30 mouse cellular contexts compared by ENCODE assay signal in genomic region chr10:76769581-76769980, GRCm38 (mm10).
"Had no signal": no experiment of that assay in that cellular context is flagged by ENCODE, and none has a peak within 500 bp of the region (broad histone marks: within the 10 kb centered on the region; RNA-seq: fewer than 3 reads in every experiment).

No protein-coding gene starts in this region.

- H3K27ac ChIP-seq: limb, embryonic 10.5 days; limb, embryonic 12.5 days; limb, embryonic 13.5 days; limb, embryonic 15.5 days; liver, embryonic 12.5 days; liver, embryonic 13.5 days; liver, embryonic 14.5 days; liver, embryonic 15.5 days; lung, embryonic 15.5 days; macrophage; midbrain, embryonic 10.5 days; midbrain, embryonic 12.5 days; midbrain, embryonic 13.5 days; midbrain, embryonic 15.5 days had no signal

- H3K9me3 ChIP-seq: limb, embryonic 10.5 days; limb, embryonic 12.5 days; limb, embryonic 13.5 days; limb, embryonic 15.5 days; liver, embryonic 12.5 days; liver, embryonic 13.5 days; liver, embryonic 15.5 days; lung, embryonic 15.5 days; midbrain, embryonic 10.5 days; midbrain, embryonic 12.5 days; midbrain, embryonic 13.5 days; midbrain, embryonic 15.5 days had no signal

- H3K27me3 ChIP-seq: limb, embryonic 12.5 days; limb, embryonic 13.5 days; limb, embryonic 15.5 days; liver, embryonic 12.5 days; liver, embryonic 13.5 days; liver, embryonic 15.5 days; lung, embryonic 15.5 days; midbrain, embryonic 12.5 days; midbrain, embryonic 13.5 days; midbrain, embryonic 15.5 days had no signal

- DNase-seq: left cerebral cortex, postnatal 4 days; liver; liver, embryonic 13.5 days; liver, postnatal 0 days; lung, adult 18-20 months; lung, adult 2 months; lung, embryonic 14.5 days; lung, postnatal 10 days; lung, postnatal 14 days; lung, postnatal 36 days; midbrain, embryonic 14.5 days had no signal

- H3K4me2 ChIP-seq: limb, embryonic 12.5 days; limb, embryonic 13.5 days; limb, embryonic 15.5 days; liver, embryonic 11.5 days; liver, embryonic 12.5 days; liver, embryonic 13.5 days; liver, embryonic 15.5 days; lung, embryonic 14.5 days; lung, embryonic 15.5 days; midbrain, embryonic 11.5 days; midbrain, embryonic 12.5 days; midbrain, embryonic 13.5 days; midbrain, embryonic 15.5 days had no signal

- H3K36me3 ChIP-seq: limb, embryonic 10.5 days; limb, embryonic 12.5 days; liver, embryonic 12.5 days; liver, embryonic 13.5 days; liver, embryonic 15.5 days; lung, embryonic 15.5 days; midbrain, embryonic 15.5 days had no signal

- H3K4me1 ChIP-seq: limb, embryonic 12.5 days; limb, embryonic 13.5 days; limb, embryonic 15.5 days; liver, embryonic 12.5 days; liver, embryonic 13.5 days; liver, embryonic 15.5 days; lung, embryonic 15.5 days; megakaryocyte, embryonic 14.5 days; midbrain, embryonic 12.5 days; midbrain, embryonic 13.5 days; midbrain, embryonic 15.5 days had no signal

- ATAC-seq: liver, embryonic 12.5 days; liver, postnatal 0 days; lung, postnatal 0 days; midbrain, embryonic 13.5 days; midbrain, embryonic 15.5 days; midbrain, embryonic 16.5 days had no signal

- H3K9ac ChIP-seq: limb, embryonic 12.5 days; limb, embryonic 13.5 days; limb, embryonic 15.5 days; liver, embryonic 12.5 days; liver, embryonic 13.5 days; liver, embryonic 14.5 days; liver, embryonic 15.5 days; liver, postnatal 0 days; lung, embryonic 14.5 days; lung, embryonic 15.5 days; midbrain, embryonic 12.5 days; midbrain, embryonic 13.5 days; midbrain, embryonic 15.5 days had no signal

- H3K4me3 ChIP-seq: limb, embryonic 10.5 days; limb, embryonic 12.5 days; limb, embryonic 13.5 days; limb, embryonic 15.5 days; liver, embryonic 12.5 days; liver, embryonic 13.5 days; liver, embryonic 15.5 days; lung, embryonic 15.5 days; megakaryocyte, embryonic 14.5 days; midbrain, embryonic 10.5 days; midbrain, embryonic 12.5 days; midbrain, embryonic 13.5 days; midbrain, embryonic 15.5 days; myocyte had no signal
